ENCODE assay signal across 8 mouse cellular contexts in genomic region chr15:89211716-89212461, GRCm38 (mm10). TPM values are rescaled to one million over a fixed set of nuclear protein-coding genes. Genes with fewer than 3 reads are reported as not detected.
DNase-seq lines count a peak whose midpoint lies in the region; ATAC-seq and TF ChIP-seq lines count a peak whose summit lies in the region.

No protein-coding gene starts in this region.

- peak; percentile 7 to 30; a peak in 1 of 4 replicates for TF ChIP-seq POLR2A in MEL (IDR thresholded peaks at IDR 0.05; ENCODE audit: control insufficient read depth in 1 of 2, insufficient read depth in 1 of 2, low read depth in 1 of 2, low read length in 2 of 2, poor library complexity in 1 of 2)

- peaks cover 4 to 42% of the 10 kb centered on the region in 2 experiments for H3K36me3 ChIP-seq in MEL (ENCODE audit: control insufficient read depth in 1 of 2, insufficient read depth in 2 of 2, low read length in 2 of 2)
- H3K36me3 ChIP-seq in embryonic facial prominence, embryonic 14.5 days (ENCODE audit: control insufficient read depth, insufficient read depth, low read length) = peaks cover 14% of the 10 kb centered on the region
- no peaks in the 10 kb centered on the region for H3K36me3 ChIP-seq in hindbrain, embryonic 11.5 days (ENCODE audit: control insufficient read depth, insufficient read depth, low read length)
- H3K36me3 ChIP-seq in midbrain, embryonic 16.5 days (ENCODE audit: control insufficient read depth, insufficient read depth, low read length) = peaks cover 4% of the 10 kb centered on the region; the same call in 1 of the 2 replicates

- peak overlapping the region; percentile 99 for H3K9ac ChIP-seq in MEL (ENCODE audit: control insufficient read depth, low read depth, low read length, poor library complexity, severe bottlenecking)
- H3K9ac ChIP-seq in embryonic facial prominence, embryonic 14.5 days (ENCODE audit: low read depth, low read length) = peak overlapping the region; percentile 96
- H3K9ac ChIP-seq in hindbrain, embryonic 11.5 days (ENCODE audit: low read depth, low read length) = peak overlapping the region; percentile 98
- peak overlapping the region; percentile 99 for H3K9ac ChIP-seq in midbrain, embryonic 16.5 days (ENCODE audit: low read depth, low read length)

- no peak for TF ChIP-seq CTCF in MEL (IDR thresholded peaks at IDR 0.05 in 2 of 3, conservative IDR thresholded peaks at IDR 0.05 in 1 of 3; ENCODE audit: control insufficient read depth in 1 of 3, insufficient read depth in 1 of 3, low read depth in 2 of 3, low read length in 3 of 3, poor library complexity in 1 of 3, severe bottlenecking in 1 of 3)

- no peak for TF ChIP-seq RAD21 in MEL (IDR thresholded peaks at IDR 0.05; ENCODE audit: low read depth, low read length)

- ATAC-seq in embryonic facial prominence, embryonic 14.5 days (ENCODE audit: low read depth) = peak; percentile 8
- ATAC-seq in hindbrain, embryonic 11.5 days (ENCODE audit: low FRiP score) = peak; percentile 75
- peak; percentile 65 for ATAC-seq in midbrain, embryonic 16.5 days

- H3K27ac ChIP-seq in MEL (ENCODE audit: control insufficient read depth, low read depth, low read length) = peak overlapping the region; percentile 80
- H3K27ac ChIP-seq in embryonic facial prominence, embryonic 14.5 days (replicated peaks; ENCODE audit: low read depth, low read length) = peak overlapping the region; percentile 79
- H3K27ac ChIP-seq in hindbrain, embryonic 11.5 days (ENCODE audit: low read depth, low read length) = peak overlapping the region; percentile 95
- peak overlapping the region; percentile 94 for H3K27ac ChIP-seq in midbrain, embryonic 16.5 days (ENCODE audit: low read length)

- peaks cover 15% of the 10 kb centered on the region for H3K79me2 ChIP-seq in MEL (ENCODE audit: control insufficient read depth, insufficient read depth, low read length, poor library complexity)

- no peaks in the 10 kb centered on the region for H3K9me3 ChIP-seq in MEL (replicated peaks; ENCODE audit: insufficient read depth, low read length)
- H3K9me3 ChIP-seq in embryonic facial prominence, embryonic 14.5 days (ENCODE audit: control insufficient read depth, low read length) = 0 out of 2 replicates have a peak, but pooled peaks cover 4% of the 10 kb centered on the region
- H3K9me3 ChIP-seq in hindbrain, embryonic 11.5 days (ENCODE audit: control insufficient read depth, low read length) = no peaks in the 10 kb centered on the region
- no peaks in the 10 kb centered on the region for H3K9me3 ChIP-seq in midbrain, embryonic 16.5 days (replicated peaks; ENCODE audit: control insufficient read depth, low read length, poor library complexity, severe bottlenecking)

- H3K4me3 ChIP-seq in MEL (ENCODE audit: control insufficient read depth in 1 of 2, insufficient read depth in 1 of 2, low read depth in 2 of 2, low read length in 2 of 2) = peak overlapping the region; percentile 76 to 97
- H3K4me3 ChIP-seq in embryonic facial prominence, embryonic 14.5 days (ENCODE audit: low read depth, low read length) = peak overlapping the region; percentile 97
- peak overlapping the region; percentile 94 for H3K4me3 ChIP-seq in hindbrain, embryonic 11.5 days (ENCODE audit: low read depth, low read length)
- peak overlapping the region; percentile 98 for H3K4me3 ChIP-seq in midbrain, embryonic 16.5 days (ENCODE audit: low read depth, low read length)

- H3K27me3 ChIP-seq in MEL (ENCODE audit: control insufficient read depth in 1 of 2, insufficient read depth in 2 of 2, low read length in 2 of 2) = no peaks in the 10 kb centered on the region
- no peaks in the 10 kb centered on the region for H3K27me3 ChIP-seq in embryonic facial prominence, embryonic 14.5 days (replicated peaks; ENCODE audit: control insufficient read depth, insufficient read depth, low read length)
- no peaks in the 10 kb centered on the region for H3K27me3 ChIP-seq in hindbrain, embryonic 11.5 days (ENCODE audit: control insufficient read depth, insufficient read depth, low read length)
- no peaks in the 10 kb centered on the region for H3K27me3 ChIP-seq in midbrain, embryonic 16.5 days (ENCODE audit: control insufficient read depth, insufficient read depth, low read depth, low read length)

- TF ChIP-seq EP300 in MEL (IDR thresholded peaks at IDR 0.05; ENCODE audit: low read depth in 1 of 2, low read length in 2 of 2) = peak in 1 of 2 experiments; percentile 5; a peak in 1 of 4 replicates

- H3K4me1 ChIP-seq in MEL (ENCODE audit: control insufficient read depth in 1 of 2, insufficient read depth in 2 of 2, low read length in 2 of 2) = peaks cover 30 to 37% of the 10 kb centered on the region in 2 experiments
- peaks cover 8% of the 10 kb centered on the region; the same call in 1 of the 2 replicates for H3K4me1 ChIP-seq in embryonic facial prominence, embryonic 14.5 days (ENCODE audit: control insufficient read depth, insufficient read depth, low read length)
- no peaks in the 10 kb centered on the region for H3K4me1 ChIP-seq in hindbrain, embryonic 11.5 days (replicated peaks; ENCODE audit: control insufficient read depth, insufficient read depth, low read length)
- H3K4me1 ChIP-seq in midbrain, embryonic 16.5 days (ENCODE audit: control insufficient read depth, insufficient read depth, low read length) = peaks cover 31% of the 10 kb centered on the region

- DNase-seq in kidney, adult 11 months = peak; percentile 32
- DNase-seq in kidney, postnatal 14 days = no peak
- peak; percentile 42 for DNase-seq in MEL (ENCODE audit: low read depth, low spot score)
- peak; percentile 9 for DNase-seq in embryonic facial prominence, embryonic 14.5 days (ENCODE audit: low spot score)
- no peak for DNase-seq in hindbrain, embryonic 11.5 days (ENCODE audit: low spot score)
- peak; percentile 83 for DNase-seq in liver
- peak; percentile 50 for DNase-seq in testis, postnatal 10 days (ENCODE audit: low spot score)

- 3% methylated on average over 19 of the region's 35 CpGs for WGBS in embryonic facial prominence, embryonic 14.5 days
- WGBS in hindbrain, embryonic 11.5 days = under 1% methylated on average over 27 of the region's 35 CpGs
- WGBS in midbrain, embryonic 16.5 days = under 1% methylated on average over 28 of the region's 35 CpGs

- peak overlapping the region; percentile 66 for H3K4me2 ChIP-seq in embryonic facial prominence, embryonic 14.5 days (ENCODE audit: low read depth, low read length)
- peak overlapping the region; percentile 68 for H3K4me2 ChIP-seq in hindbrain, embryonic 11.5 days (replicated peaks; ENCODE audit: low read depth, low read length)
- H3K4me2 ChIP-seq in midbrain, embryonic 16.5 days (ENCODE audit: low read length) = peak overlapping the region; percentile 90

TF ChIP-seq in MEL, 35 proteins besides CTCF, POLR2A, EP300 and RAD21 (continues in another document):
- no peak for TF ChIP-seq TAL1 (IDR thresholded peaks at IDR 0.05; ENCODE audit: low read length)
- no peak for TF ChIP-seq ZMIZ1 (IDR thresholded peaks at IDR 0.05; ENCODE audit: low read depth, low read length)
- 0 out of 2 replicates have a peak, but pooled peaks have one; percentile 4 for TF ChIP-seq NRF1 (IDR thresholded peaks at IDR 0.05; ENCODE audit: insufficient read depth, low read depth, low read length, poor library complexity, severe bottlenecking)
- TF ChIP-seq ZNF384 (IDR thresholded peaks at IDR 0.05; ENCODE audit: low read depth, low read length) = peak; percentile 88
- no peak for TF ChIP-seq MAX (IDR thresholded peaks at IDR 0.05; ENCODE audit: low read length)
- no peak for TF ChIP-seq ETS1 (IDR thresholded peaks at IDR 0.05; ENCODE audit: low read depth, low read length)
- no peak for TF ChIP-seq MEF2A (IDR thresholded peaks at IDR 0.05; ENCODE audit: extremely low read depth, insufficient replicate concordance, low read depth, low read length, poor library complexity, severe bottlenecking)
- no peak; the same call in 1 of the 2 replicates for TF ChIP-seq SIN3A (IDR thresholded peaks at IDR 0.05; ENCODE audit: low read length)
- TF ChIP-seq USF2 (IDR thresholded peaks at IDR 0.05; ENCODE audit: borderline replicate concordance in 1 of 2, insufficient read depth in 1 of 2, low read depth in 1 of 2, low read length in 2 of 2) = no peak
- no peak for TF ChIP-seq TBP (IDR thresholded peaks at IDR 0.05; ENCODE audit: low read depth, low read length)
- 0 out of 2 replicates have a peak, but pooled peaks have one; percentile 42 for TF ChIP-seq CHD1 (IDR thresholded peaks at IDR 0.05; ENCODE audit: low read depth, low read length)
- peak; percentile 45; the same call in 1 of the 2 replicates for TF ChIP-seq POLR2AphosphoS2 (IDR thresholded peaks at IDR 0.05; ENCODE audit: low read length)
- no peak for TF ChIP-seq JUND (IDR thresholded peaks at IDR 0.05; ENCODE audit: low read depth, low read length)
- no peak for TF ChIP-seq HCFC1 (IDR thresholded peaks at IDR 0.05; ENCODE audit: low read depth, low read length)

RNA-seq across cellular contexts. Expression of gene Ppp6r2, which starts 0.5 kb away (rescaled TPM):
- total RNA-seq in MEL (2012; rRNA removed) = 13.5 and 15.5 TPM in 2 replicates
- polyA plus RNA-seq in MEL (2012; ENCODE audit: insufficient read depth in 1 of 2, insufficient read length in 2 of 2, low read depth in 1 of 2, low replicate concordance in 2 of 2, missing spikeins in 1 of 2) = 10 to 100 TPM in 1 of 2 experiments, not detected in 1; 23.2 TPM
- polyA plus RNA-seq in embryonic facial prominence, embryonic 14.5 days (2014; fragmentation: Nextera tagmentation; extraction: Ambion mirVana) = 27.3 and 32.2 TPM in 2 replicates
- polyA plus RNA-seq in hindbrain, embryonic 11.5 days (2014; fragmentation: Nextera tagmentation; extraction: Ambion mirVana) = 42.1 and 46.0 TPM in 2 replicates
- 76.7 and 82.0 TPM in 2 replicates for polyA plus RNA-seq in midbrain, embryonic 16.5 days (2015; fragmentation: Nextera tagmentation; extraction: Ambion mirVana)

RNA-seq across cellular contexts. Expression of gene Dennd6b, which starts 15.6 kb away (rescaled TPM):
- 4.6 and 6.1 TPM in 2 replicates for total RNA-seq in MEL (2012; rRNA removed)
- polyA plus RNA-seq in MEL (2012; ENCODE audit: insufficient read depth in 1 of 2, insufficient read length in 2 of 2, low read depth in 1 of 2, low replicate concordance in 2 of 2, missing spikeins in 1 of 2) = 10 to 100 TPM in 1 of 2 experiments, not detected in 1; 11.4 TPM
- polyA plus RNA-seq in embryonic facial prominence, embryonic 14.5 days (2014; fragmentation: Nextera tagmentation; extraction: Ambion mirVana) = 11.4 and 13.1 TPM in 2 replicates
- 28.3 and 31.2 TPM in 2 replicates for polyA plus RNA-seq in hindbrain, embryonic 11.5 days (2014; fragmentation: Nextera tagmentation; extraction: Ambion mirVana)
- polyA plus RNA-seq in midbrain, embryonic 16.5 days (2015; fragmentation: Nextera tagmentation; extraction: Ambion mirVana) = 120 and 124 TPM in 2 replicates

RNA-seq across cellular contexts. Expression of gene Plxnb2, which starts 31.3 kb away (rescaled TPM):
- 0.10 and 0.19 TPM in 2 replicates for total RNA-seq in MEL (2012; rRNA removed)
- under 1 TPM in 1 of 2 experiments, not detected in 1; 0.17 TPM for polyA plus RNA-seq in MEL (2012; ENCODE audit: insufficient read depth in 1 of 2, insufficient read length in 2 of 2, low read depth in 1 of 2, low replicate concordance in 2 of 2, missing spikeins in 1 of 2)
- polyA plus RNA-seq in embryonic facial prominence, embryonic 14.5 days (2014; fragmentation: Nextera tagmentation; extraction: Ambion mirVana) = 158 and 169 TPM in 2 replicates
- 97.4 and 104 TPM in 2 replicates for polyA plus RNA-seq in hindbrain, embryonic 11.5 days (2014; fragmentation: Nextera tagmentation; extraction: Ambion mirVana)
- 90.1 and 92.1 TPM in 2 replicates for polyA plus RNA-seq in midbrain, embryonic 16.5 days (2015; fragmentation: Nextera tagmentation; extraction: Ambion mirVana)

Comparison
In these comparisons a context has a peak if more than half of its experiments do, and no peak if none do; other contexts are left out.
1. DNase-seq: peak in kidney, adult 11 months (single experiment), MEL (single experiment), embryonic facial prominence, embryonic 14.5 days (single experiment), liver (single experiment) and testis, postnatal 10 days (single experiment); none in kidney, postnatal 14 days (single experiment) and hindbrain, embryonic 11.5 days (single experiment).
2. ATAC-seq: peak in every context shown above with its lines; median percentile 75 in hindbrain, embryonic 11.5 days; 65 in midbrain, embryonic 16.5 days; 8 in embryonic facial prominence, embryonic 14.5 days.
3. RNA of gene Plxnb2, which starts 31.3 kb away (polyA plus RNA-seq): 158 to 169 TPM in embryonic facial prominence, embryonic 14.5 days, 97.4 to 104 TPM in hindbrain, embryonic 11.5 days and 90.1 to 92.1 TPM in midbrain, embryonic 16.5 days; 0.17 TPM in MEL; every median in the first group is over 10 times any median in the second.
4. Peak in every context shown above with its lines, with median percentiles within 50 percentile points of each other: H3K27ac ChIP-seq, H3K4me3 ChIP-seq, H3K9ac ChIP-seq and H3K4me2 ChIP-seq.